Mouse (Mus musculus): ENCODE measurements around the gene Ppdpf. TPM values are rescaled to one million over a fixed set of nuclear protein-coding genes. Genes with fewer than 3 reads are reported as not detected.

Gene Ppdpf
- 46.1 and 47.5 TPM in 2 replicates for polyA plus RNA-seq (2012; ENCODE audit: insufficient read depth, insufficient read length, missing spikeins)

DNA sequence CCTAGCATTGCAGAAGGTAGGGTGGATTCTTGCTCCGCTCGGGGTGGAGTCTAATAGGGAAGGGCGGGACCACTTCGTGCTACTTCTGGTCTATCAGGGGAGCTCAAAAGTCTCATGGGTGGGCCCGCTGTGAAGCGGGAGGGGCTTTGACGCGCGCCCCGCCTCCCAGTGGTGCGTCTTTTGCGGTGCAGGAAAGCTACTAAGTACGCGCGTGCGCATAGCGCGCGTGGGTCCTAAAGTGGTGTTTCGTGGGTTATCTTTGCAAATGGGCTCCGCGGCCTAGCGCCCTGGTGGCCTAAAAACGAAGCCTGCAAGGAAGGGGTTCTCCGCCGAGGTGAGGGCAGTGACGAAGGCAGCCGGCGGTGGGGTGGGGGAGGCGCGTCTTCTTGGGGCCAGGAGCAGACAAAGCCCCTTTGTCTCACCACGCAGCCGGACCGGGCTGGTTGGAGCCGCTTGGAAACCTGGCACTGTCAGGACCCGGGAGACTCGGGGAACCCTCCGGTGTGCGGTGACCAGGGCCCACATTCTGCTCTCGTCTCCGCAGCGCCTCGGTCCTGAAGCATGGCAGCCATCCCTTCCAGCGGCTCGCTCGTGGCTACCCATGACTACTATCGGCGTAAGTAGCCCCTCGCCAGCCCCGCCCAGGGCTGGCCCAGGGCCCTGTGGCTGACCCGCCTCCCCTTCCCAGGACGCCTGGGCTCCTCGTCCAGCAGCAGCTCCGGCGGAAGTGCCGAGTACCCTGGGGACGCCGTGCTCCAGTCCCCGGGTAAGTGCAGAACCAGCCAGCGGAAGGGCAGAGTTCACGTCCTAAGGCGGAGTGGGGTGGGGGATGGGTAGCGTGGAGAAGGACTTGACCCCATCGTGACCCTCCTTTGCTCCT lies at the start of gene Ppdpf:
Gene Ppdpf, plus strand, starts transcription at position 127 of the 880 bp plus-strand sequence.
- TF ChIP-seq POLR2A (IDR thresholded peaks at IDR 0.05; ENCODE audit: borderline replicate concordance, low read depth, low read length) (no peak), CTCF (IDR thresholded peaks at IDR 0.05; ENCODE audit: low read depth, low read length) (no peak)
- Histone ChIP-seq H3K4me1 (ENCODE audit: control insufficient read depth, insufficient read depth, low read length) (peaks cover 13% of the 10 kb centered on the region), H3K4me3 (ENCODE audit: insufficient read depth, low read length) (peak within 1 kb of the TSS; percentile 71), H3K27ac (ENCODE audit: insufficient read depth, low read depth, low read length) (peak within 1 kb of the TSS; percentile 64)

DNA sequence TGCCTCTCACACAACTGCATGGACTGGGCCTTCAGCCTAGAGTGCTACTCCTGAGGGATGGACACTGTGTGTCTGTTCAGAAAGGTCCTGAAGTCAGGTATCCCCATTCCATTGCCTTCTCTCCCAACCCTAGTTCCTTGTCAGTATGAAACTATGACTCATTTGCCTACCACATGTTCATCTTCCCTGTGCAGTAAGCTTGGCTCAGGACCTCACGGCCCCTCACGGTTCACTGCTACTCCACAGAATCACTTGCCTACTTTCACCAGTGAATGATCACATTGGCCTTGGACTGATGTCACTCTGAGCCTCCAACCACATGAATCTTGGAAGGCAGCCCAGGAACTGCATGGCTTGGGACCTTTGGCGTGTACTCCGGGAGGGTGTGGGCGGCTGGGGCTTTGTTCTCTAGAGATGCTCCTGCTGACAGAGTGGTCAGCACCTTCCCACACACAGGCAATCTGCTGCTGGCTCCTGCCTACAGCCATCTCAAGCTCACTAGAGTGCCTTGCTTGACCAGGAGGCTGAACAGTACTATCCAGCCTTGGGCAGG lies 47.3 kb upstream of the Ppdpf start:
- Histone ChIP-seq H3K4me3 (ENCODE audit: insufficient read depth, low read length) (no peak overlapping the region), H3K27ac (ENCODE audit: insufficient read depth, low read depth, low read length) (no peak overlapping the region), H3K4me1 (ENCODE audit: control insufficient read depth, insufficient read depth, low read length) (no peaks in the 10 kb centered on the region)
- TF ChIP-seq CTCF (IDR thresholded peaks at IDR 0.05; ENCODE audit: low read depth, low read length): no peak
- TF ChIP-seq POLR2A (IDR thresholded peaks at IDR 0.05; ENCODE audit: borderline replicate concordance, low read depth, low read length): no peak

DNA sequence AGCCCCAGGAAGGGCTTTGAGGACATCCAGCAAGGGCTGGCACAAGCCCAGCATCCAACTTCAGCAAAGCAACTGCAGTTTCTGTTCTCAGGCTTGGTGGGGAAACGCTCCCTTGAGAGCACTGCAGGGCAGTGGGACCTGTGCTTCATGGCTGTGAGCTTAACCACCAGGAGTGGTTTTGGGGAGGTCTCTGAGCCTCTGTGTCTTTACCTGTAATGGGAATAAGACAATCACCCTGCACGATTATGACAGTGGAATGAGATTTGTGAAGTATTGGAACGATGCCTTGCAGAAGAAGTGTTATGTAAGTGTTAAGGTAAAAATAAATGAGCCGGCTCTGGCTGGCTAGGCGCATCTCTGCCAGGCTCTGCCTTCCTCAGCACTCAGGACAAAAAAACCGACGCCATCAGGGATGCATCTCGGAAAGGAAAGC lies 44.3 kb upstream of the Ppdpf start:
- Histone ChIP-seq H3K27ac (ENCODE audit: insufficient read depth, low read depth, low read length) (no peak overlapping the region), H3K4me1 (ENCODE audit: control insufficient read depth, insufficient read depth, low read length) (no peaks in the 10 kb centered on the region), H3K4me3 (ENCODE audit: insufficient read depth, low read length) (no peak overlapping the region)
- TF ChIP-seq POLR2A (IDR thresholded peaks at IDR 0.05; ENCODE audit: borderline replicate concordance, low read depth, low read length) (no peak), CTCF (IDR thresholded peaks at IDR 0.05; ENCODE audit: low read depth, low read length) (no peak)

DNA sequence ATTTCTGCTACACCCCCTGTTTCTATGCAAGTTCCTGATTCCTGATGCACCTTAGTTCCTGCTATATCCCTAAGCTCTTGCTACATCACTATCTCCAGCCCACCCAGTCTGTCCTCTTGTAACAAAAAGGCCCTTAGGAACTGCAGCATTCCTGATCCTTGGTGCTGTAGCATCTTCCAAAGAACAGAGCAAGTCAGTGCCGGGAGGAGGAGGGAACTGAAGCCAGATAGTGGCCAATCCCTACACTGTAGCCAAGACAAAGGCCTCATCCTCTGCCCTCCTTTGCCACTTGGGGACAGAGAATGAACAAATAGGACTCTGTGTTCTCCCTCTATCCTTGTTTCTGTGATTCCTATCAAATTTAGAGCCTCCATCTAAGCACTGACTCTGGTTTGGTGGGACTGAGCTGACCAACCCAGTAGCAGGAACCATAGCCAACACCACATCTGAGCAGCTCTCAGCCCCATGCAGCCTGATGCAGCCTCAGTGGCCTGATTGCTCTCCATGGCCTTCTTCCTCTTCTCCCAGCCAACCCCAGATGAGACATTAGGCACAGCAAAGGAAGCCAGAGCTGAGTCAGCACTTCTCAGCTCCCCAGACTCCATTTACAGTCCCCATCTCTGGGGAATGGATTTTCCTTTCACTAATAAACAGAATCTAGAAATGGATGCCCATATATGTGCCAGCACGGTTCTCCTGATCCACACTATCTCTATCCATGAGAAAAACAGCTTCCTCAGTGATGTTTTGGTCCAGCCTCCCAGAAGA lies 43.4 kb upstream of the Ppdpf start:
- no peaks in the 10 kb centered on the region for H3K4me1 ChIP-seq (ENCODE audit: control insufficient read depth, insufficient read depth, low read length)
- no peak overlapping the region for H3K4me3 ChIP-seq (ENCODE audit: insufficient read depth, low read length)
- TF ChIP-seq CTCF (IDR thresholded peaks at IDR 0.05; ENCODE audit: low read depth, low read length): no peak
- no peak for TF ChIP-seq POLR2A (IDR thresholded peaks at IDR 0.05; ENCODE audit: borderline replicate concordance, low read depth, low read length)
- no peak overlapping the region for H3K27ac ChIP-seq (ENCODE audit: insufficient read depth, low read depth, low read length)

DNA sequence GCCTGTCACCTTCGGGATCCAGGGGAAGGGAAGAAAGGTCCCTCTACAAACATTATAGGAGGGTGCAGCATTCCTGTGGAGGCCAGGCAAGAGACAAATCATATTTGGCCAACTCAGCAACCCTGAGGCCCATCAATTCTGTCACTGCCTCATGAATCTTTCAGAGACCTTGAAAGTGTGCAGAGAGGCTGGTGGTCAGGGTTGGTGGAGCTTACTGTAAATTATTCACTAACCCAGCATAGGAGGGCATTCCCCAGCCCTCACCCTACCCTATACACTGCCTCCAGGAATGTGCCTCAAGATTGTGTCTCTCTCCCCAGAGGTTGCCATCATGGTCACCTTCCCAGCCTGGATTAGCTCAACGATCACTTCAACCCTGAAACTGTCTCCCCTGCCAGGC lies 42.4 kb upstream of the Ppdpf start:
- Histone ChIP-seq H3K4me3 (ENCODE audit: insufficient read depth, low read length) (no peak overlapping the region), H3K27ac (ENCODE audit: insufficient read depth, low read depth, low read length) (no peak overlapping the region), H3K4me1 (ENCODE audit: control insufficient read depth, insufficient read depth, low read length) (no peaks in the 10 kb centered on the region)
- TF ChIP-seq POLR2A (IDR thresholded peaks at IDR 0.05; ENCODE audit: borderline replicate concordance, low read depth, low read length) (no peak), CTCF (IDR thresholded peaks at IDR 0.05; ENCODE audit: low read depth, low read length) (no peak)

DNA sequence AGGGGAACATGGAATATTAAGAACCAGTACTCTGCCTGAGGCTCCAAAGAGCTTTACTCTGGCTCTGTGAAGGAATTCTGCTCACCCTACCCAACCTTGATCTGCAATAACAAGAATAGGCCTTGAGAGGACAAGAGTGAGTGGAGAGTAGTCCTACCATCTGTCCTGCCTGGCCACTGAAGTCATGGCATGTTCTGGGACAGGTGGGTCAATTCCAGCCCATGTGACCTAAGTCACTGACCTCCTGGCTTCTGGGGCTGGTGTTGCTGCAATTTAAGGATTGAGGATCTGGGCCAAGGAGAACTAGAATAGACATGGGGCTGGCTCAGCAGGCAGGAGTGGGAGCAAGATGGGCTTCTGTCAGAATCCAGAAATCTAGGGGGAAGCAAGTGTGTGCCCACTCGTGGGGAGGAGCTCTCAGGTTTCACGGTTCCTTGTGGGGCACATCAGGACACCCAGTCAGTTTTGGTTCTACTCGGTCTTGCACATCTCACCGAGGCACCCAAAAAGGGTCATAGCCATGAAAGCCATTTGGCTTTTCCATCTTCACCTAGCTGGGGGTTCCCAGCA lies 40.0 kb upstream of the Ppdpf start:
- no peaks in the 10 kb centered on the region for H3K4me1 ChIP-seq (ENCODE audit: control insufficient read depth, insufficient read depth, low read length)
- no peak overlapping the region for H3K4me3 ChIP-seq (ENCODE audit: insufficient read depth, low read length)
- H3K27ac ChIP-seq (ENCODE audit: insufficient read depth, low read depth, low read length): no peak overlapping the region
- TF ChIP-seq CTCF (IDR thresholded peaks at IDR 0.05; ENCODE audit: low read depth, low read length) (no peak), POLR2A (IDR thresholded peaks at IDR 0.05; ENCODE audit: borderline replicate concordance, low read depth, low read length) (no peak)

DNA sequence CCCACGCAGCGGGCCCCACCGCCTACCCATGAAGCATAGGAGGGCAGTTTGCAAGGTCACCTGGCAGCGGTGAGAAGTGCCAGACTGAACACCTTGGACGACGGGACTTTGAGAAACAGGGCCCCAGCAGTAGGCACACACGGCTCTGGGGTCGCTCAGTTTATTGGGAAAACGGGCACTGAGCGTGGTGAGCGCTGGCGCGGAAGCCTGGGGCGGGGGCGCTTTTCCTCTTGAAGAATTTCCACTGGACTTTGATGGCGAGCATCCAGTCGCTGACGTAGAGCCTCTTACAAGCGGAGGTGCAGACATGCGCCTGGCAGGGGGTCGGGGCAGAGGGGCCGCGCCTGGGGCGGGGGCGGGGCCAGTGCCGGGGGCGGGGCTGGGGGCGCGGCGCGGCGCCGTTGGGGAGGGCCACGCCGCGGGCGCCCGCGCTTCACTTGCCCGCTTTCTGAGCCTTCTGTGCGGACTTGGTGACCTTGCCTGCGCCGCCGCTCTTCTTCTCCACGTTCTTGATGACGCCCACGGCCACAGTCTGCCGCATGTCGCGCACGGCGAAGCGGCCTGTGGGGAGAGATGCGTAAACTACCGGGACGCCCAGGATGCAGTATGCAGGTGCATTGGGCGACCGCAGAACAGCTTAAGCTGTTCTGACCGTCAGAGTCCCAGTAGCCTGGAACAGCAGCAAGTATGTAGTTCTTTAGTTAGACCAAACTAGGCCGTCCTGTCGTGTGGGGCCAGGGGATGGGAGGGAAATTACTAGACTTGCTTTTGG lies 39.3 kb upstream of the Ppdpf start:
- no peak overlapping the region for H3K27ac ChIP-seq (ENCODE audit: insufficient read depth, low read depth, low read length)
- no peak for TF ChIP-seq CTCF (IDR thresholded peaks at IDR 0.05; ENCODE audit: low read depth, low read length)
- H3K4me1 ChIP-seq (ENCODE audit: control insufficient read depth, insufficient read depth, low read length): no peaks in the 10 kb centered on the region
- H3K4me3 ChIP-seq (ENCODE audit: insufficient read depth, low read length): peak overlapping the region; percentile 29

DNA sequence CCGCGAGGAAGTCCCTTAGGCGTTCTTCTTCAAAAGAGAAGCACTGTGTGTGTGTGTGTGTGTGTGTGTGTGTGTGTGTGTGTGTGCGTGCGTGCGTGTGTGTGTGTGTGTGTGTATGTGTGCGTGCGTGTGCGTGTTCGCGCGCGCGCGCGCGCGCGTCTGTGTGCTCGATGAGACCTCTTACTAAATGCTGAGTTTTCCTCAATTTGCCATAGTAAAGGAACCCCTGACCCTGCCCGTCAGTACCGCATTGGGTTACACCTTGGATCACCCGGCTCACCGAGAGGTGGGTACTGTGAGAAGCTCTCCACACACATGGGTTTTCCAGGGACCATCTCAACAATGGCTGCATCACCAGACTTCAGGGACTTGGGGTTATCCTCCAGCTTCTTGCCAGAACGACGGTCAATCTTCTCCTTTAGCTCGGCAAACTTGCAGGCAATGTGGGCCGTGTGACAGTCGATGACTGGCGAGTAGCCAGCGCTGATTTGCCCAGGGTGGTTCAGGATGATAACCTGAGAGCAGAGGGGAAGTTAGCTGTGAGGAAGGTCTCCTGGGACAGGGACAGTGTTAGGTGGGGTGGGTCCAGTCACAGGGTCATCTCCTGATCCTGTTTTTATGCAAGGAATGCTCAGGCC lies 38.6 kb upstream of the Ppdpf start:
- Histone ChIP-seq H3K27ac (ENCODE audit: insufficient read depth, low read depth, low read length) (no peak overlapping the region), H3K4me3 (ENCODE audit: insufficient read depth, low read length) (0 out of 2 replicates have a peak overlapping the region, but pooled peaks have one; percentile 29), H3K4me1 (ENCODE audit: control insufficient read depth, insufficient read depth, low read length) (no peaks in the 10 kb centered on the region)
- TF ChIP-seq POLR2A (IDR thresholded peaks at IDR 0.05; ENCODE audit: borderline replicate concordance, low read depth, low read length): no peak
- TF ChIP-seq CTCF (IDR thresholded peaks at IDR 0.05; ENCODE audit: low read depth, low read length): no peak
